Mouse (Mus musculus) C2C12 (cell line): ENCODE measurements around the gene Serpina3n.

Experiments used
- CTCF ChIP-seq: IDR thresholded peaks from one replicate; pipeline ENCODE4 v1.5.1; 2011; ENCODE audit not compliant: control insufficient read depth, insufficient read depth, insufficient read length
- USF1 ChIP-seq: IDR thresholded peaks from one replicate; pipeline ENCODE4 v1.6.1; 2011; ENCODE audit warnings: low read depth, mild to moderate bottlenecking, control low read depth, moderate library complexity

GRCm38 (mm10) chr12:104412507-104412906, 6.0 kb downstream of the Serpina3n start:
- TF ChIP-seq CTCF (no peak), USF1 (no peak)
